Mouse (Mus musculus): ENCODE measurements around the gene Fam107b. TPM values are rescaled to one million over a fixed set of nuclear protein-coding genes. Genes with fewer than 3 reads are reported as not detected.

Gene Fam107b
- total RNA-seq, 1 experiment, result 15.0 TPM

DNA sequence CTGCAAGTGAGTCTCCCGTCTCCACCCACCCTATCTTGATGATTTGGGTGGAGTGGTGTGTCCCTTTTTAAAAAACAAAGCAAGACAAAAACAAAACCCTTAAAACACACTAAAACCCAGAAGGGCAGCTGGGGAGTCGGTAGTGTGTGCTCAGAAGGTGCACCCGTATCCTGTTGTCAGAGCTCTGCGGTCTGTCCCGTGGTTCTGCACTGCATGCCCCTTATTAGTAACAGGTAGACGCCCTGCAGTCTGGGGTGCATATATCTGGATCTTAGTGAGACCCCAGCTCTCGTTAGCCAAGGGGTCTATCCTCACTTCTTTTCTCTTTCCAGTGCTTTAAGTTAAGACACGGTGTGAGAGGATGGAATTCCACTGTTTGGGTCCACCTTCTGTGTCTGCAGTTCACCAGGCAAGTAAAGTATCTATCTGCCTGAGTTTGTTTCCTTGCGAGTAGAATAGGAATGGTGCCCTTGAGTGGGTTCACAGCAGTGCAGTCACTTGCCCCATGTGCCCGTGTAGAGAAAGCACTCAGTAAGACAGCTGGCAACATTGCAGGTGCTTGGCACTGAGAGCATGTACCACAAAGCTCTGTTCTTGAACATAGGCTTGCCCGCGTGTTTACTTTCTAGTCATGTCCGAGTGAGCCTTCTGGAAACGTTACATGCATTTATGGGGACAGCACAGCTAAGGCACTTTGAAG is 161.2 kb downstream of the Fam107b start:
- no peak for DNase-seq (ENCODE audit: low read depth, low spot score)
- H3K4me1 ChIP-seq (ENCODE audit: control insufficient read depth in 2 of 2, insufficient read depth in 2 of 2, low read length in 2 of 2, poor library complexity in 1 of 2), result peaks cover 0 to 5% of the 10 kb centered on the region in 2 experiments; a peak in 1 of 4 replicates
- H3K27ac ChIP-seq (ENCODE audit: insufficient read depth, low read depth, low read length, poor library complexity, severe bottlenecking), result no peak overlapping the region
- H3K9me3 ChIP-seq (ENCODE audit: control insufficient read depth, insufficient read depth, low read depth, low read length), result no peaks in the 10 kb centered on the region
- H3K36me3 ChIP-seq (ENCODE audit: control insufficient read depth, insufficient read depth, low read length, poor library complexity, severe bottlenecking), result no peaks in the 10 kb centered on the region
- H3K9ac ChIP-seq (ENCODE audit: insufficient read depth, low read depth, low read length, poor library complexity, severe bottlenecking), result no peak overlapping the region
- H3K4me3 ChIP-seq (ENCODE audit: insufficient read depth in 1 of 2, low read depth in 1 of 2, low read length in 2 of 2, poor library complexity in 1 of 2, severe bottlenecking in 1 of 2), result no peak overlapping the region
- in situ Hi-C loops (cut with MboI; ENCODE audit: low sequenced_read_pairs in 2 of 2, unreplicated experiment in 2 of 2), result no loop called here
- TF ChIP-seq ZNF384 (IDR thresholded peaks at IDR 0.05; ENCODE audit: low read depth, low read length), result no peak
- no peak for TF ChIP-seq MAFK (IDR thresholded peaks at IDR 0.05; ENCODE audit: insufficient read depth, low read depth, low read length)
- no peak for TF ChIP-seq CHD2 (IDR thresholded peaks at IDR 0.05; ENCODE audit: low read depth, low read length)
- no peak for TF ChIP-seq HCFC1 (IDR thresholded peaks at IDR 0.05; ENCODE audit: borderline replicate concordance, insufficient read depth, low read length)
- no peak for TF ChIP-seq ZC3H11A (IDR thresholded peaks at IDR 0.05; ENCODE audit: borderline replicate concordance, low read depth, low read length)

DNA sequence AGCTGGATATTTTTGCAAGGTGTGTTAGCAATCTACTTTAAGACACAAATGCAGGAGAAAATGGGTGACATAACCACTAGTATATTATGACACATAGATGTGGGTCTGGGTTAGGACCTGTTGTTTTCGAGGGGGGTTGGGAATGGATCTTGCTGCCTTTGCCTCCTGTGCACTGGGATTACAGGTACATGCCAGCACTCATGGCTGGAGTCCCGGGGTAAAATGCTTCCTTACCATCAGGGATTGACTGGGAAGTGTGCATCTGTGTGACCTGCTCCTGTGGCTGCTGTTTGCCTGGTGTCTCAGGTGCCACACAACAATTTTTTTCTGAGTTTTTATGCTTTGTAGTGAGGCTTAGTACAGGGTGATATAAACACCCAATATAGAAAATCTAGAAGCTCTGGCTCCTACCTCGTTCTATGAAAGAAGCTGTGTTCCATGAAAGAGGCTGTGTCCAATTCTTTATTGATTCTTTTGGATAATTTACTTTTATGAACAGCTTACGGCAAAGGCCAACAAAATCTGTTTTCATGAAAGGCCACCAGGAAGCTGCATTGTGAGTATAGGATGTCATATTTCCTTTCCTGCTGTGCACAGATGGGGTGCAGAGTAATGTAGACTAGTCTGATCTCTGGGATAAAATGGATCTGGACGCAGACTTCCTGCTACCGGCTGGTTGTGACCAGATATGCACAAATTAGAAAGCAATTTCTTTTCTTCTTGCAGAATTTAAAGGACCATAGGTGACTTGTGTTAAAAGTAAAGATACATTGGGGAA is 167.8 kb downstream of the Fam107b start:
- DNase-seq (ENCODE audit: low read depth, low spot score), result no peak
- Histone ChIP-seq H3K4me3 (ENCODE audit: insufficient read depth in 1 of 2, low read depth in 1 of 2, low read length in 2 of 2, poor library complexity in 1 of 2, severe bottlenecking in 1 of 2) (no peak overlapping the region), H3K4me1 (ENCODE audit: control insufficient read depth in 2 of 2, insufficient read depth in 2 of 2, low read length in 2 of 2, poor library complexity in 1 of 2) (no peaks in the 10 kb centered on the region; a peak in 1 of 4 replicates), H3K9me3 (ENCODE audit: control insufficient read depth, insufficient read depth, low read depth, low read length) (no peaks in the 10 kb centered on the region), H3K27ac (ENCODE audit: insufficient read depth, low read depth, low read length, poor library complexity, severe bottlenecking) (no peak overlapping the region), H3K36me3 (ENCODE audit: control insufficient read depth, insufficient read depth, low read length, poor library complexity, severe bottlenecking) (no peaks in the 10 kb centered on the region), H3K9ac (ENCODE audit: insufficient read depth, low read depth, low read length, poor library complexity, severe bottlenecking) (no peak overlapping the region)
- TF ChIP-seq HCFC1 (IDR thresholded peaks at IDR 0.05; ENCODE audit: borderline replicate concordance, insufficient read depth, low read length), result no peak
- no peak for TF ChIP-seq MAFK (IDR thresholded peaks at IDR 0.05; ENCODE audit: insufficient read depth, low read depth, low read length)
- in situ Hi-C loops (cut with MboI; ENCODE audit: low sequenced_read_pairs in 2 of 2, unreplicated experiment in 2 of 2), result no loop called here

DNA sequence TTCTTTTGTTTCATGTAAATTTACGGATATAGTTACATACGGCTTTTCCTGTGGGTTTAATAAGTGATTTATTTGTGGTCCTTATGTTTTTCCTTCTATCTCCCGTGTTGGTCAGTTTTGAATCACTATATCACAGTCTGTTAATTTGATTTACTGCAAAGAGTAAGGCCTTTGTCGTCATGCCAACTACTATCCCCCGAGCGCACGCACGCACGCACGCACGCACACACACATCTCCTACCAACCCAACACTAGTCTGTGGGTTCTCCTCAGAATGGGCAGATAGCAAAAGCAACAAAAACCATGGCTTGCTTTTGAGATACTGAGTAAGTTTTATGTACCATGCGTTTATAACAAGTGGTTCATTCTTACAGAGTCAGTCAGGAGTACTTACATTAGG is 168.4 kb downstream of the Fam107b start:
- Histone ChIP-seq H3K36me3 (ENCODE audit: control insufficient read depth, insufficient read depth, low read length, poor library complexity, severe bottlenecking) (no peaks in the 10 kb centered on the region), H3K4me3 (ENCODE audit: insufficient read depth in 1 of 2, low read depth in 1 of 2, low read length in 2 of 2, poor library complexity in 1 of 2, severe bottlenecking in 1 of 2) (no peak overlapping the region), H3K9me3 (ENCODE audit: control insufficient read depth, insufficient read depth, low read depth, low read length) (no peaks in the 10 kb centered on the region), H3K27ac (ENCODE audit: insufficient read depth, low read depth, low read length, poor library complexity, severe bottlenecking) (no peak overlapping the region), H3K4me1 (ENCODE audit: control insufficient read depth in 2 of 2, insufficient read depth in 2 of 2, low read length in 2 of 2, poor library complexity in 1 of 2) (no peaks in the 10 kb centered on the region; a peak in 1 of 4 replicates), H3K9ac (ENCODE audit: insufficient read depth, low read depth, low read length, poor library complexity, severe bottlenecking) (no peak overlapping the region)
- TF ChIP-seq ZNF384 (IDR thresholded peaks at IDR 0.05; ENCODE audit: low read depth, low read length) (no peak), ZC3H11A (IDR thresholded peaks at IDR 0.05; ENCODE audit: borderline replicate concordance, low read depth, low read length) (no peak), CHD2 (IDR thresholded peaks at IDR 0.05; ENCODE audit: low read depth, low read length) (no peak), HCFC1 (IDR thresholded peaks at IDR 0.05; ENCODE audit: borderline replicate concordance, insufficient read depth, low read length) (no peak), MAFK (IDR thresholded peaks at IDR 0.05; ENCODE audit: insufficient read depth, low read depth, low read length) (no peak)
- DNase-seq (ENCODE audit: low read depth, low spot score), result no peak
- in situ Hi-C loops (cut with MboI; ENCODE audit: low sequenced_read_pairs in 2 of 2, unreplicated experiment in 2 of 2), result no loop called here

DNA sequence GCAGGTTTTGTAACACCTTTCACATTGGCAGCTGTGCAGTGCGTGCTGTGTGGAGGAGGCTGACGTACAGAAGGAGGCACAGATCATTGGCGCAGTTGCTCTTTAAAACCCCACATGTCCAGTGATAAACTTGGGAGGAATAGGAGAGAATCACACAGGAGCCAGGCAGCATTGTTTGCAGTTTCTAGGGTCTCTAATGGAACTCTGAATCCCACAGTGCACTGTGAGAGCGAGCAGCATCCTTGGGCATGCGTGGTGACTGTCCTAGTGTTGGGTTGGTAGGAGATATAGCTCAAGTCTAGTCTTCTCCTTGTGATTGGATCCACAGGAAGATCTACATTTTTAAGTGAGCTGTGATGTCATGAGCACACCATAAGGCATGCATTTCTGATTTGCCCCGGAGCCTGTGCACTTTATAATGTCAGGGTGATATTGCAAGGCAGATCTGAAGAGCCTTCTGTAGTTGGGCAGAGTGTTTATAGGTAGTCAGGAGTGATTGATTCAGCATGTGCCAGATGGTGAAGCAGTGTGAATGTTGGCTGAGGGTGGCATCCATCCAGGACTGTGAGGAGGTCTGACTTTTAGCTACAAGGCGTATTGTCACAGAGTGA is 169.2 kb downstream of the Fam107b start:
- no peaks in the 10 kb centered on the region for H3K4me1 ChIP-seq (ENCODE audit: control insufficient read depth in 2 of 2, insufficient read depth in 2 of 2, low read length in 2 of 2, poor library complexity in 1 of 2)
- in situ Hi-C loops (cut with MboI; ENCODE audit: low sequenced_read_pairs in 2 of 2, unreplicated experiment in 2 of 2), result no loop called here
- no peak for TF ChIP-seq HCFC1 (IDR thresholded peaks at IDR 0.05; ENCODE audit: borderline replicate concordance, insufficient read depth, low read length)
- TF ChIP-seq ZC3H11A (IDR thresholded peaks at IDR 0.05; ENCODE audit: borderline replicate concordance, low read depth, low read length), result no peak
- TF ChIP-seq MAFK (IDR thresholded peaks at IDR 0.05; ENCODE audit: insufficient read depth, low read depth, low read length), result no peak
- TF ChIP-seq ZNF384 (IDR thresholded peaks at IDR 0.05; ENCODE audit: low read depth, low read length), result no peak
- no peak for TF ChIP-seq CHD2 (IDR thresholded peaks at IDR 0.05; ENCODE audit: low read depth, low read length)
- H3K9ac ChIP-seq (ENCODE audit: insufficient read depth, low read depth, low read length, poor library complexity, severe bottlenecking), result no peak overlapping the region
- no peaks in the 10 kb centered on the region for H3K9me3 ChIP-seq (ENCODE audit: control insufficient read depth, insufficient read depth, low read depth, low read length)
- no peak for DNase-seq (ENCODE audit: low read depth, low spot score)
- H3K36me3 ChIP-seq (ENCODE audit: control insufficient read depth, insufficient read depth, low read length, poor library complexity, severe bottlenecking), result no peaks in the 10 kb centered on the region
- no peak overlapping the region for H3K27ac ChIP-seq (ENCODE audit: insufficient read depth, low read depth, low read length, poor library complexity, severe bottlenecking)
- H3K4me3 ChIP-seq (ENCODE audit: insufficient read depth in 1 of 2, low read depth in 1 of 2, low read length in 2 of 2, poor library complexity in 1 of 2, severe bottlenecking in 1 of 2), result no peak overlapping the region
